Mouse (Mus musculus): Measurements from ENCODE around the gene Ankar. TPM values are rescaled to one million over a fixed set of nuclear protein-coding genes. Genes with fewer than 3 reads are reported as not detected.

Gene Ankar
- polyA plus RNA-seq (2016; fragmentation: Nextera tagmentation; extraction: Ambion mirVana) = not detected in 2 replicates

DNA sequence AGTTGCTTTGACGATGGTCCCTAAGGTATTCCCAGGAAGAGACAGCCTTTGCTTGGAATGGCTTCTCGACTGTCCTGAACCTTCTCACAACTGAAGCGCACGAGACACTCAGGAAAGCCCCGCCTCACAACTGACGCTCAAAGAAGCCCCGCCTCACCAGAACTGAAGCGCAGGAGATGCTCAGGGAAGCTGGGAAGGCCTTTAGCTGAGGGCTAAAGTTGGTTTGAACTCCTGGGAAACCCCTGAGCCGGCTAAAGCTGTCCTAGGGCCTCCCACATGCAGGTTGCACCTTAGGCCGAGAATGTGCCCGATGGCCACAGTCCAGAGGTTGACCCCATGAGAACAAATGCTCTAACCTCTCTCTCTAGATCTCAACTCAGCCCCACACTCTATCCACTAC, at the start of gene Ankar:
Gene Ankar (minus strand): TSS at position 101 of the 400 bp plus-strand sequence.
- WGBS = 78% methylated on average over 11 of the region's 11 CpGs
- no peak within 1 kb of the TSS for H3K4me3 ChIP-seq

DNA sequence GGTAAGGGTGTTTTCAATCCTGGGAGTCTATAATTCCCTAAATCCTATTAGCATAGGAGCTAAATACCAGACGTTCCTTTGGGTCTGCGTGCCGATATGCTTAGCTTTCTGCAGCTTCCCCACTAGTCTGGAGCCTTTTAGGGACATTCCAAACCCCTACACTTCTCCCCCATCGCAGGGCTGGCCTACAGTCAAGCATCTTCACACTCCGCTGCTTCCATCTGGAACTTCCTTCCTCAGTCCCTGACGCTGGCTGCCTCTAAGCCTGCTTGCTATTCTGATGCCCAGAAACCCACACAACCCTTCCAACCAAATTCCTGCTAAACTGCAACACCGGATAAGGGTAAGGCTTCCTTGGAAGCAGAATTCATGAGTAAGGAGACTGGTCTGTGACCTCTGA, 46.0 kb upstream of the Ankar start:
- WGBS = 86% methylated on average over 7 of the region's 7 CpGs
- Histone ChIP-seq H3K9me3 (replicated peaks) (no peaks in the 10 kb centered on the region), H3K27me3 (ENCODE audit: low read depth, poor library complexity, severe bottlenecking) (no peaks in the 10 kb centered on the region), H3K36me3 (no peaks in the 10 kb centered on the region), H3K27ac (no peak overlapping the region), H3K4me1 (no peaks in the 10 kb centered on the region), H3K4me3 (no peak overlapping the region)
- no peak for DNase-seq (ENCODE audit: low spot score)

More for the DNA sequence above, at the start of gene Ankar:
- DNase-seq (ENCODE audit: low spot score) = no peak
- Histone ChIP-seq H3K9me3 (replicated peaks) (no peaks in the 10 kb centered on the region), H3K27ac (no peak within 1 kb of the TSS), H3K36me3 (no peaks in the 10 kb centered on the region), H3K4me1 (no peaks in the 10 kb centered on the region), H3K27me3 (ENCODE audit: low read depth, poor library complexity, severe bottlenecking) (no peaks in the 10 kb centered on the region)

DNA sequence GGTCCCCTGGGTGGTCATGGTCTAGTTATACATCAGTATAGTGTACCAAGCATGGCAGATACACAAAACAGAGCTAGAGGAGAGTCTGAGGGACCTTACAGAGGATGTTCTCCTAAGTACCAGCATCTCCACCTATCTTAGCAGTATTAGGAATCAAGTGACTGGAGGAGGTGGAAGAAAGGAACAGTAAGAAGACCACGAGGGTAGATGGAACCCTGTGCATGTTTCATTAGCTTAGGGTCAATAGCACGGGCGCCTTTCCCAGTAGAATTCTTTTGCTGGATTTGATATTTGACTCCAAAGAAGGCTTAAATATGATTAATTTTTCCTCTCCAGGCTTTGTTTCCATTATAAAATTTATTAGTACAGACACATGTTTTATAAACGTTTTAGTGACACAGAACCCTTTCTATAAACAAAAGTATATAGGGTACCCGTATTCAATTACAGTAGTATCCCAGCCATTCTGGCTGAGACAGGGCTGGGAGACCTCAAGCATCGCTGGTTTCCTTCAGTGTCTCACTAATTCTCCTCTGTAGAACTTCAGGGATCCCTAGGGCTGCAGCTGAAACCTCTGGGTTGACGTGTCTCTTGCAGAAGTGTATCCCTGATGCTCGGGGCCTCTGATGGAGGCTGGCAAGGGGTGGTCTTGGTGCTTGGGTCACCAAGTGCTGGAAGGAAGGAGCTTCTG, 44.6 kb upstream of the Ankar start:
- WGBS = 89% methylated on average over 8 of the region's 8 CpGs
- Histone ChIP-seq H3K9me3 (replicated peaks) (no peaks in the 10 kb centered on the region), H3K36me3 (no peaks in the 10 kb centered on the region), H3K4me3 (no peak overlapping the region), H3K4me1 (no peaks in the 10 kb centered on the region), H3K27me3 (ENCODE audit: low read depth, poor library complexity, severe bottlenecking) (no peaks in the 10 kb centered on the region), H3K27ac (no peak overlapping the region)
- DNase-seq (ENCODE audit: low spot score) = no peak

DNA sequence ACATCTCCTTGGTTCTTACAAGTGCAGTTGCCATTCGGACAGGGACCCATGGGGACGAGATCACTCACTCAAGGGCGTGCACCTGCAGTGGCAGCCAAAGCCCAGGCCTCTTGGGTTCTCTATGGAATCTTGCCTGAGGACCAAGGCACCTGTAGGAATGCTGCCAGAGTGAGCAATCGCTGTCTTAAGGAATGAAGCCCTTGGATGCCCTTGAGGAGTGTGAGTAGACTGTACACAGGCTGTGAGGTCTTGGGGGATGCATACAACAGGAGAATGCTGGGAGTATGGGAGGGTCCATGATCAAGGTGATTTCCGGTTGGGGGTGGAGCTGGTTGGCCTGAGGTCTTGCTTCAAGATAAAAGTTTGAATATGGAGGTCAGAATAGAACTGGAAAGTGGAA, 41.0 kb upstream of the Ankar start:
- H3K27me3 ChIP-seq (ENCODE audit: low read depth, poor library complexity, severe bottlenecking) = no peaks in the 10 kb centered on the region
- H3K4me3 ChIP-seq = no peak overlapping the region
- WGBS = 88% methylated on average over 5 of the region's 5 CpGs
- H3K27ac ChIP-seq = no peak overlapping the region
- H3K4me1 ChIP-seq = peaks cover 14% of the 10 kb centered on the region
- H3K36me3 ChIP-seq = no peaks in the 10 kb centered on the region
- H3K9me3 ChIP-seq (replicated peaks) = no peaks in the 10 kb centered on the region
- DNase-seq (ENCODE audit: low spot score) = no peak

DNA sequence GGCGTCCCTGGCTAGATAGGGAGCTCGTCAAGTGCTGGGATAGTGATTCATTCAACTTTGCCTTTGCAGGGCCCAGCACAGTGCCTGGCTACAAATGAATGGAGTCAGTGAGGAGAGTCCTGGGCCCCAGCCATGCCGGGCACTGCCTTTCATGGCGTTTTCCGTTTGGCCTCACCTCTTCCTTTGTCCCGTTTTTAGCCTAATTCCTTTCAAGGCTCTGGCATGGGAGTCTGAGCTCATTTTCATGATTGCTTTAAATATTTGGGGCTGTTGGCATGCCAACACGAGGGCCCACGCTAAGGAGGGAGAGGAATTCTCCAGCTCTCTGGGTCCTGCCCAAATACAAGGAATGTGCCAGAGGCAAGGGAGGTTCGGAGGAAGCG, 39.3 kb upstream of the Ankar start:
- Histone ChIP-seq H3K4me1 (peaks cover 18% of the 10 kb centered on the region), H3K9me3 (replicated peaks) (no peaks in the 10 kb centered on the region), H3K27ac (peak overlapping the region; percentile 3; the same call in 1 of the 2 replicates), H3K4me3 (no peak overlapping the region), H3K36me3 (no peaks in the 10 kb centered on the region), H3K27me3 (ENCODE audit: low read depth, poor library complexity, severe bottlenecking) (no peaks in the 10 kb centered on the region)
- 82% methylated on average over 10 of the region's 10 CpGs for WGBS
- no peak for DNase-seq (ENCODE audit: low spot score)

DNA sequence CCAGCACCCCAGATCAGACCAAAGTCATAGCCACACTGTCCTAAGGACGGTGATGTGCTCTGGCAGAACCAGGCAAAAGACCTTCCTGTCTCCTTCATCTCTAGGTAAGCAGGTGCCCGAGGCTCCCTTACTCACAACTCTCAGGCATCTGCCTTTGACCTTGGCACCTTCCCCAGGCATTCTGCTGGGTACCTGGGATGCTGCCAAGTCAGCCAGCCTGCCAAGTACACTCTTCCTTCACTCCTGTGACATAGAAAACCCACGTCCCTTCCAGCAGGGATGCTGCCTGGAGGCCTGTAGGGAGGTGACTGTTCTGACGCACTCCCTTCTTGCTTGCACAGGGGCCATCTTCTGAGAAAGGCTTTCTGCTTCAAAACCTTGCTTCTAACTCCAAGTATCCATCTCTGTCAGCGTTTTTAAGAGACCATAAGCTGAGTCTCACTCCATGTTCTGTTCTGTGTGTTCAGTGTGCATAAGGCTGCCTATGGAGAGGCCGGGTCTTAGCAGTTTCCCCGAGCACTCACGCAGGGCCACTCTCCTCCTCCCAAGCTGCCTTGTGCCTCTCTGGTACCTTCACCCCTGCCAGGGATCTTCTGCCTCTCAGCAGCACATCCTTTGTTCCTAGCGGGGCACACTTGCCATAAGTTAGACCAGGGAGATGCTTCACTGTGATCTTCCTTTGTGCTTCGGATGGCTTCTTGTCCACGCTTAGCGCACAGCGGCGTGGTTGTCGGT, 38.7 kb upstream of the Ankar start:
- DNase-seq (ENCODE audit: low spot score) = no peak
- peaks cover 18% of the 10 kb centered on the region for H3K4me1 ChIP-seq
- no peaks in the 10 kb centered on the region for H3K27me3 ChIP-seq (ENCODE audit: low read depth, poor library complexity, severe bottlenecking)
- H3K27ac ChIP-seq = peak overlapping the region; percentile 3; the same call in 1 of the 2 replicates
- H3K4me3 ChIP-seq = no peak overlapping the region
- H3K36me3 ChIP-seq = no peaks in the 10 kb centered on the region
- no peaks in the 10 kb centered on the region for H3K9me3 ChIP-seq (replicated peaks)
- 86% methylated on average over 15 of the region's 15 CpGs for WGBS

DNA sequence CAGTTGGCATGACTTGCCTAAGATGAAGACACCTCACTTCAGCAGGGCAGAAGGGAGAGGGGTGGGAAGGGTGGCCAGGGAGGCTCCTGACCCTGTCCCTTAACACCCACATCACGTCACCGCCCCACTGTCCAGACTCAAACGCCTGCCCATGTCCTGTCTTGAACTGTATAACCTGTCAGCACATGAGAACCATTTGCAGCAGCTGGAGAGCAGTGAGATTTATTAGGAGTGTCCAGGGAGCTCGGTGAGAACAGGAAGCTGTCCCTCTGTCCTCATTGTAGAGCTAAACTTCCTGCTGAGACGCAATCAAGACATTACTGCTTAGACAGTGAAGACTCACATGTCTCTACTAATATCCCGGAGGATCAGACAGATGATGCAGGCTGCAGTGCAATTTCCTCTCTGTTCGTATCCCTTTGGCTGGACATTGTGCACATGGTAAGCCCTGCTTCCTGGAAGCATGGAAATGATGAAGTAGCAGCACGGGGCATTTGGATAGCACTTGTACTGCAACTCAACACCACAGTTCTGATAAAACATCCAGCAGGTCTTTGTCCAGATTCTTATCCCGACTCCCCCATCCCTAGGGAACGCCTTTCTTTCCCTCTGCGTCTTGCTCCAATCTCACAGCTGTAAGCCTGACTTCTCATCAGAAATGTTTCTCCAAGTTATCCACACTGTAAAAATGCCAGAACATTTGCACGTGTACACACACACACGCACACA, 36.2 kb upstream of the Ankar start:
- Histone ChIP-seq H3K4me1 (peaks cover 18% of the 10 kb centered on the region), H3K36me3 (no peaks in the 10 kb centered on the region), H3K9me3 (replicated peaks) (no peaks in the 10 kb centered on the region), H3K4me3 (no peak overlapping the region), H3K27me3 (ENCODE audit: low read depth, poor library complexity, severe bottlenecking) (no peaks in the 10 kb centered on the region), H3K27ac (no peak overlapping the region)
- DNase-seq (ENCODE audit: low spot score) = no peak
- WGBS = 55% methylated on average over 13 of the region's 13 CpGs

DNA sequence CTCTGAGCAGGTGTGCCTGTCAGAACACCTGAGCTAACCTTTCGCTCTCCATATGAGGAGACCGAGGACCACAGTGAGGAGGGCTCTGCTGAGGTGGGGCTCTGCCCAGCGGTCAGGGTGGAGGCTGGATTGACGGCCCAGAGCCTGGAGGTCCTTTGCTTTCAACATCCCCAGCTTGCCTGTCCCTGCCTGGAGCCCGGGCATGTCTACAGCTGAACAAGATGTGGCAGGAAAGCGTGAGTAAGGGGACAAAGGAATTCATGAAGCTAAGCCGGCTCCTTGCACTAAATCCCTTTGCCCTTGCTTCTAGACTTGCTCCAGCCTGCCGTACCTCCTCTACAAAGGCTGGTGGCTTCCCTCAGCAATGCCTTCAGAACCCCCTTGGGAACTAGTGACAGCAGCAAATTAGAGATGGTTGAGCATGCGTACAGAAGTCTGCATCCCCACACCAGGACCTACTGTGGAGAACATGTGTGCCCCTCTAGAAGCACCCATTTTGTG, 32.9 kb upstream of the Ankar start:
- Histone ChIP-seq H3K27ac (no peak overlapping the region), H3K36me3 (no peaks in the 10 kb centered on the region)

DNA sequence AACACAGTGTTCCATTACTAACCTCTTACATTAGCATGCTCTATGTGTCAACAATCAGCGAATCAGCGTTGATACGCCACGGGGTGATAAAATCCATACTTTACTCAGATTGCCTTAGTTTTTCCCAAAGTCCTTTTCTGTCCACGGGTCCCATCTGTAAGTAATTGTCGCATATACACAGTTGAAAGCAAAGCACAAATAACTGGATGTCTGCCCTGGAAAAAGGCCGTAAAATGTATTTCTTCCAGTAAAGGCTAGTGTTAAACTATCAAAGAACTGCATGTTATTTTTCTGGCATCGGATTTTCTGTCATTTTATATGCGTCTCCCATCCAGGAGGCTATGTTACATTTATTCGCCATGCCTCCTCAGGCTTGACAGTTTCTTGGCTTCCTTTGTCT, 29.7 kb upstream of the Ankar start:
- H3K27ac ChIP-seq = 0 out of 2 replicates have a peak overlapping the region, but pooled peaks have one; percentile 71
- no peak for DNase-seq (ENCODE audit: low spot score)
- 83% methylated on average over 10 of the region's 10 CpGs for WGBS
- H3K36me3 ChIP-seq = no peaks in the 10 kb centered on the region
- H3K4me3 ChIP-seq = no peak overlapping the region
- H3K27me3 ChIP-seq (ENCODE audit: low read depth, poor library complexity, severe bottlenecking) = no peaks in the 10 kb centered on the region
- H3K9me3 ChIP-seq (replicated peaks) = no peaks in the 10 kb centered on the region
- peaks cover 24% of the 10 kb centered on the region for H3K4me1 ChIP-seq

More for the DNA sequence above, 32.9 kb upstream of the Ankar start:
- Histone ChIP-seq H3K4me1 (peaks cover 37% of the 10 kb centered on the region), H3K9me3 (replicated peaks) (no peaks in the 10 kb centered on the region), H3K4me3 (no peak overlapping the region), H3K27me3 (ENCODE audit: low read depth, poor library complexity, severe bottlenecking) (no peaks in the 10 kb centered on the region)
- DNase-seq (ENCODE audit: low spot score) = no peak
- 83% methylated on average over 9 of the region's 9 CpGs for WGBS

DNA sequence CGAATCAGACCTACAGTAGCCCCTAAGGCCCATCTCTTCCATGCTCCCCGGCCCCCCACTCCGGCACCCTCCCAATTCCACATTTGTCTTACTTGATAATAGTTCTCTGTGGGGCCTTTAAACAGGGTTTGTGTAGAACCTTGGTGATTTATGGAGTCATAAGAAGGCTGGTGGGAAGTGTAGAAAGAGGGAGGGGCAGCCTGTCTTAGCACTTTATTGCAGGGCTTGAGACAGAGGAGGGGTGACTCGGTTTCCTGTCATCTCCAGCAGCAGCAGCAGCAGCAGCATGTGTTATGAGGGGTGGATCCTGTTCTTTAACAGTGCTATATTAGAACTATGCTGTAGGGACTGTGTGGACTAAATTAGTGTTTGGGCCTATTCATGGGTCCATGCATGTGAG, 28.4 kb upstream of the Ankar start:
- Histone ChIP-seq H3K4me1 (peaks cover 24% of the 10 kb centered on the region), H3K9me3 (replicated peaks) (no peaks in the 10 kb centered on the region), H3K27me3 (ENCODE audit: low read depth, poor library complexity, severe bottlenecking) (no peaks in the 10 kb centered on the region), H3K36me3 (no peaks in the 10 kb centered on the region), H3K27ac (no peak overlapping the region), H3K4me3 (no peak overlapping the region)
- 44% methylated on average over 4 of the region's 4 CpGs for WGBS
- DNase-seq (ENCODE audit: low spot score) = no peak

DNA sequence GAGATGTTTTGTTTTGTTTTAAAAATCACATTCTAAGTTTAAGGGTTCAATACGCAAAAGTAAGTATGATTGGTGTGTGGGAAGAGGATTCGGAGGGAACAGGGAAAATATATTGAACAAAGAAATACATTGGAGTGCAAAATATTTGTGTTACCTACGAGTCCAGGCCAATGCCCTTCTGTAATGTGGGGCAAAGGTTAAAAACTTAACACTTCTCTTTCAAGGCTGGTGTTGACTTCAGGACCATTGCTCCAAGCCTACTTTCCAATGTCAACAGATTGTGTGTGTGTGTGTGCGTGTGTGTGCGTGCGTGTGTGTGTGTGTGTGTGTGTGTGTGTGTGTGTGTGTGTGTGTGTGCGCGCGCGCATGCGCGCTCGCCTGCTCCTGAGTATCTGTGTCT, 25.6 kb upstream of the Ankar start:
- no peak for DNase-seq (ENCODE audit: low spot score)
- no peak overlapping the region for H3K4me3 ChIP-seq
- WGBS = 91% methylated on average over 13 of the region's 13 CpGs

DNA sequence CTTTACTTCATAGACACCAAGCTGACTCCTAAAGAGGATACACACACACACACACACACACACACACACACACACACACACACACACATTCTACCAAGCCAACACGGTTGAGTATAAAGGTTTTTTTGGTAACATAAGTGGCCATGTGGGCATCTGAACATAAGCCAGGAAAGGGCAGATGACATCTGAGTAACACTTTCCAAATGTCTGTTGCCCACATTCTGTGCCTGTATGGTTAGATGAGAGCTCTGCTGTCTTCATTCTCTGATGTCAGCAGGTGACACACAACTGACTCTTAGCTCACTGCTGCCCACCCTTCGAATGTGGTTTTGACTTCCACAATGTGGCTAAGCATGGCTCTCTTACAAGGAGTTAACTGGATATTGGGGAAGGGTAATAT, 24.0 kb upstream of the Ankar start:
- H3K9me3 ChIP-seq (replicated peaks) = no peaks in the 10 kb centered on the region
- no peak overlapping the region for H3K27ac ChIP-seq
- H3K4me1 ChIP-seq = peaks cover 16% of the 10 kb centered on the region
- 89% methylated on average over 2 of the region's 2 CpGs for WGBS
- no peak for DNase-seq (ENCODE audit: low spot score)
- peaks cover 2% of the 10 kb centered on the region; the same call in 1 of the 2 replicates for H3K36me3 ChIP-seq
- no peaks in the 10 kb centered on the region for H3K27me3 ChIP-seq (ENCODE audit: low read depth, poor library complexity, severe bottlenecking)
- H3K4me3 ChIP-seq = no peak overlapping the region

More for the DNA sequence above, 25.6 kb upstream of the Ankar start:
- Histone ChIP-seq H3K27me3 (ENCODE audit: low read depth, poor library complexity, severe bottlenecking) (no peaks in the 10 kb centered on the region), H3K4me1 (peaks cover 24% of the 10 kb centered on the region), H3K9me3 (replicated peaks) (no peaks in the 10 kb centered on the region), H3K27ac (no peak overlapping the region), H3K36me3 (no peaks in the 10 kb centered on the region)

DNA sequence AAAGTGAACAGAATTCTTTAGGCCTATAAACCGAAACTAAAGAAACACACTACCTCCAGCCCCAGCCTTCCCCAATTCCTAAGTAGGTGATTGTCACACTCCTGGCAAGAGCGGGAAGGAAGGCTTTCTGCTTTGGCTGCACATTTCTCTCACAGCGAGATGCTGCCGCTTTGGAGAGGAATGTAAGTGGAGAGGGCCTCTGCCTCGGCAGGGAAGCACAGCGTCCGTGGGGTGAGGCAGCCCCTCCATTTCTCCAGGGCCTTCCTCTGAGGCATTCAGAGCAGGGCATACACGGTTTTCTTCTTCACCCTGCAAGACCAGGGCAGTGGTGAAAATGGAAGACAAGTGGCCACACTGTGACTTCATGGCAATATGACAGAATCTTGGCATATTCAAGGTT, 22.3 kb upstream of the Ankar start:
- 49% methylated on average over 8 of the region's 8 CpGs for WGBS
- no peak for DNase-seq (ENCODE audit: low spot score)
- Histone ChIP-seq H3K36me3 (peaks cover 2% of the 10 kb centered on the region; the same call in 1 of the 2 replicates), H3K4me3 (no peak overlapping the region), H3K27ac (0 out of 2 replicates have a peak overlapping the region, but pooled peaks have one; percentile 25), H3K9me3 (replicated peaks) (no peaks in the 10 kb centered on the region), H3K4me1 (peaks cover 7% of the 10 kb centered on the region), H3K27me3 (ENCODE audit: low read depth, poor library complexity, severe bottlenecking) (no peaks in the 10 kb centered on the region)

Measured in limb, embryonic 10.5 days (tissue).